Mouse (Mus musculus) limb, embryonic 11.5 days (tissue): Measurements from ENCODE around the gene Katnal1. TPM values are rescaled to one million over a fixed set of nuclear protein-coding genes. Genes with fewer than 3 reads are reported as not detected.

ENCODE experiments used
- ATAC-seq: fragments of 200-750 bp; cut with Nextera tagmentation; 2 replicates; pipeline ENCODE4 v1.8.0; 2017; ENCODE audit warnings: low read depth; ENCODE audit not compliant: insufficient number of reproducible peaks, low FRiP score, low TSS enrichment
- DNase-seq: peaks from one replicate; pipeline ENCODE4 v3.0.0-alpha.2; 2015; ENCODE audit warnings: low spot score
- H3K27ac ChIP-seq: fragments of 300-500 bp; sonication (generic); replicated peaks from 2 replicates; pipeline ENCODE4 v1.5.1; 2014; ENCODE audit warnings: low read depth, mild to moderate bottlenecking, low read length
- H3K27me3 ChIP-seq: fragments of 300-500 bp; sonication (generic); 2 replicates; pipeline ENCODE4 v1.6.1; 2014; ENCODE audit warnings: mild to moderate bottlenecking, low read length, mixed read lengths; ENCODE audit not compliant: control insufficient read depth, insufficient read depth
- H3K36me3 ChIP-seq: fragments of 300-500 bp; sonication (generic); 2 replicates; pipeline ENCODE4 v1.6.1; 2014; ENCODE audit warnings: mild to moderate bottlenecking, low read length, moderate library complexity, mixed read lengths; ENCODE audit not compliant: control insufficient read depth, insufficient read depth
- H3K4me1 ChIP-seq: fragments of 300-500 bp; sonication (generic); 2 replicates; pipeline ENCODE4 v1.6.1; 2014; ENCODE audit warnings: low read length, mixed read lengths; ENCODE audit not compliant: control insufficient read depth, insufficient read depth
- H3K4me2 ChIP-seq: fragments of 300-500 bp; sonication (generic); 2 replicates; pipeline ENCODE4 v1.6.1; 2014; ENCODE audit warnings: low read depth, mild to moderate bottlenecking, moderate library complexity; ENCODE audit not compliant: severe bottlenecking
- H3K4me3 ChIP-seq: fragments of 300-500 bp; sonication (generic); 2 replicates; pipeline ENCODE4 v1.5.1; 2014; ENCODE audit warnings: low read depth, low read length
- H3K9ac ChIP-seq: fragments of 300-500 bp; sonication (generic); 2 replicates; pipeline ENCODE4 v1.6.1; 2014; ENCODE audit warnings: mild to moderate bottlenecking, low read length
- H3K9me3 ChIP-seq: fragments of 300-500 bp; sonication (generic); 2 replicates; pipeline ENCODE4 v1.6.1; 2016; ENCODE audit warnings: low read length; ENCODE audit not compliant: control insufficient read depth
- WGBS: fragments of 180-500 bp; shearing (Covaris S2); extraction: QIAGEN DNeasy Blood & Tissue Kit; methylation state at CpG from one replicate; pipeline ENCODE4 v1.1.7; 2014; 5-methylcytosine and 5-hydroxymethylcytosine counted together
- polyA plus RNA-seq: library from polyadenylated mRNA; unstranded; fragments of >200 nt; fragmentation: Nextera tagmentation; extraction: Ambion mirVana; gene quantifications from 2 replicates; pipeline ENCODE4 v1.2.1, GENCODE M21; 2014

Katnal1 gene
- polyA plus RNA-seq, 1 experiment from 2014 or later: 24.2 TPM

- no peaks in the 10 kb centered on the region for H3K9me3 ChIP-seq
- ATAC-seq: no peak
- 88% methylated on average over 8 of the region's 8 CpGs for WGBS
- no peaks in the 10 kb centered on the region for H3K27me3 ChIP-seq
- no peak overlapping the region for H3K4me3 ChIP-seq
- H3K27ac ChIP-seq: no peak overlapping the region
- no peak overlapping the region for H3K4me2 ChIP-seq
- DNase-seq: no peak
- 0 out of 2 replicates have a peak, but pooled peaks cover 2% of the 10 kb centered on the region for H3K36me3 ChIP-seq
- no peak overlapping the region for H3K9ac ChIP-seq
- peaks cover 5% of the 10 kb centered on the region for H3K4me1 ChIP-seq
These were observed 45.4 kb downstream of the Katnal1 start for GRCm38 (mm10) chr5:148883671-148884070.

GRCm38 (mm10) chr5:148879218-148879617 lies 49.9 kb downstream of the Katnal1 start:
- no peaks in the 10 kb centered on the region for H3K4me1 ChIP-seq
- no peak overlapping the region for H3K27ac ChIP-seq
- no peak overlapping the region for H3K4me2 ChIP-seq
- no peaks in the 10 kb centered on the region for H3K27me3 ChIP-seq
- ATAC-seq (no peak), DNase-seq (no peak)
- H3K4me3 ChIP-seq: no peak overlapping the region
- 77% methylated on average over 6 of the region's 6 CpGs for WGBS
- no peak overlapping the region for H3K9ac ChIP-seq
- H3K36me3 ChIP-seq: 0 out of 2 replicates have a peak, but pooled peaks cover 7% of the 10 kb centered on the region
- H3K9me3 ChIP-seq: no peaks in the 10 kb centered on the region

- WGBS: 86% methylated on average over 8 of the region's 8 CpGs
- H3K4me3 ChIP-seq: no peak overlapping the region
- H3K36me3 ChIP-seq: 0 out of 2 replicates have a peak, but pooled peaks cover 4% of the 10 kb centered on the region
- no peak overlapping the region for H3K4me2 ChIP-seq
- no peaks in the 10 kb centered on the region for H3K9me3 ChIP-seq
- ATAC-seq: no peak
- H3K27me3 ChIP-seq: no peaks in the 10 kb centered on the region
- no peak for DNase-seq
- H3K4me1 ChIP-seq: no peaks in the 10 kb centered on the region
- no peak overlapping the region for H3K27ac ChIP-seq
- no peak overlapping the region for H3K9ac ChIP-seq
These were observed 56.0 kb downstream of the Katnal1 start for GRCm38 (mm10) chr5:148873116-148873515.

- ATAC-seq (no peak), DNase-seq (no peak)
- Histone ChIP-seq H3K9ac (no peak overlapping the region), H3K27me3 (no peaks in the 10 kb centered on the region), H3K27ac (no peak overlapping the region), H3K9me3 (no peaks in the 10 kb centered on the region), H3K4me1 (no peaks in the 10 kb centered on the region), H3K4me2 (no peak overlapping the region), H3K4me3 (no peak overlapping the region), H3K36me3 (no peaks in the 10 kb centered on the region)
- WGBS: 32% methylated on average over 3 of the region's 3 CpGs
These were observed 59.5 kb downstream of the Katnal1 start for GRCm38 (mm10) chr5:148869583-148869982.

- Histone ChIP-seq H3K9ac (no peak overlapping the region), H3K4me3 (no peak overlapping the region), H3K4me1 (no peaks in the 10 kb centered on the region), H3K27me3 (no peaks in the 10 kb centered on the region), H3K9me3 (no peaks in the 10 kb centered on the region), H3K27ac (no peak overlapping the region), H3K4me2 (no peak overlapping the region), H3K36me3 (no peaks in the 10 kb centered on the region)
- 87% methylated on average over 6 of the region's 6 CpGs for WGBS
- DNase-seq: no peak
- no peak for ATAC-seq
These were observed 61.4 kb downstream of the Katnal1 start for GRCm38 (mm10) chr5:148867766-148868165.

GRCm38 (mm10) chr5:148867171-148867570 lies 61.9 kb downstream of the Katnal1 start:
- 89% methylated on average over 7 of the region's 7 CpGs for WGBS
- ATAC-seq (no peak), DNase-seq (no peak)
- Histone ChIP-seq H3K4me3 (no peak overlapping the region), H3K27me3 (no peaks in the 10 kb centered on the region), H3K9me3 (no peaks in the 10 kb centered on the region), H3K4me1 (no peaks in the 10 kb centered on the region), H3K36me3 (no peaks in the 10 kb centered on the region), H3K9ac (no peak overlapping the region), H3K27ac (no peak overlapping the region), H3K4me2 (no peak overlapping the region)

- H3K36me3 ChIP-seq: no peaks in the 10 kb centered on the region
- ATAC-seq (no peak), DNase-seq (no peak)
- no peaks in the 10 kb centered on the region for H3K27me3 ChIP-seq
- H3K4me1 ChIP-seq: no peaks in the 10 kb centered on the region
- H3K4me2 ChIP-seq: no peak overlapping the region
- no peaks in the 10 kb centered on the region for H3K9me3 ChIP-seq
- 68% methylated on average over 10 of the region's 10 CpGs for WGBS
- no peak overlapping the region for H3K4me3 ChIP-seq
- no peak overlapping the region; the same call in 1 of the 2 replicates for H3K27ac ChIP-seq
- H3K9ac ChIP-seq: no peak overlapping the region
These were observed 62.5 kb downstream of the Katnal1 start for GRCm38 (mm10) chr5:148866571-148866970.

- ATAC-seq (no peak), DNase-seq (no peak)
- Histone ChIP-seq H3K9ac (no peak overlapping the region), H3K4me2 (no peak overlapping the region), H3K4me1 (no peaks in the 10 kb centered on the region), H3K36me3 (no peaks in the 10 kb centered on the region), H3K9me3 (no peaks in the 10 kb centered on the region), H3K27ac (no peak overlapping the region), H3K4me3 (no peak overlapping the region), H3K27me3 (no peaks in the 10 kb centered on the region)
- 66% methylated on average over 6 of the region's 6 CpGs for WGBS
These were observed 65.7 kb downstream of the Katnal1 start for GRCm38 (mm10) chr5:148863409-148863808.

- H3K4me1 ChIP-seq: no peaks in the 10 kb centered on the region
- no peak overlapping the region for H3K27ac ChIP-seq
- no peaks in the 10 kb centered on the region for H3K9me3 ChIP-seq
- no peak overlapping the region for H3K9ac ChIP-seq
- no peak overlapping the region for H3K4me3 ChIP-seq
- 85% methylated on average over 10 of the region's 10 CpGs for WGBS
- ATAC-seq (no peak), DNase-seq (no peak)
- no peak overlapping the region for H3K4me2 ChIP-seq
- no peaks in the 10 kb centered on the region for H3K27me3 ChIP-seq
- no peaks in the 10 kb centered on the region for H3K36me3 ChIP-seq
These were observed 66.3 kb downstream of the Katnal1 start for GRCm38 (mm10) chr5:148862853-148863252.
